Mouse (Mus musculus): ENCODE results near the gene Gngt2. TPM values are rescaled to one million over a fixed set of nuclear protein-coding genes. Genes with fewer than 3 reads are reported as not detected.

Gene Gngt2
- polyA plus RNA-seq, 1 experiment from 2014 or later: 10.1 TPM

GRCm38 (mm10) chr11:95833006-95833570, 3.9 kb upstream of the Gngt2 start:
- Histone ChIP-seq H3K4me1 (replicated peaks) (peaks cover 61% of the 10 kb centered on the region), H3K4me3 (replicated peaks) (no peak overlapping the region)
- WGBS: 18% methylated on average over 8 of the region's 8 CpGs

GRCm38 (mm10) chr11:95833631-95834142, 3.3 kb upstream of the Gngt2 start:
- ATAC-seq (ENCODE audit: insufficient number of reproducible peaks, insufficient read depth, low FRiP score, low TSS enrichment, low read depth): no peak
- H3K36me3 ChIP-seq: no peaks in the 10 kb centered on the region
- peaks cover 61% of the 10 kb centered on the region for H3K4me1 ChIP-seq (replicated peaks)
- H3K9ac ChIP-seq (replicated peaks): no peak overlapping the region
- H3K27me3 ChIP-seq: peaks cover 99% of the 10 kb centered on the region
- H3K9me3 ChIP-seq: no peaks in the 10 kb centered on the region
- no peak overlapping the region for H3K27ac ChIP-seq
- H3K4me3 ChIP-seq (replicated peaks): no peak overlapping the region
- H3K4me2 ChIP-seq: no peak overlapping the region; the same call in 1 of the 2 replicates
- 6% methylated on average over 18 of the region's 18 CpGs for WGBS

More at GRCm38 (mm10) chr11:95833006-95833570, 3.9 kb upstream of the Gngt2 start:
- H3K27ac ChIP-seq: no peak overlapping the region
- H3K36me3 ChIP-seq: no peaks in the 10 kb centered on the region
- no peak for ATAC-seq (ENCODE audit: insufficient number of reproducible peaks, insufficient read depth, low FRiP score, low TSS enrichment, low read depth)
- H3K27me3 ChIP-seq: peaks cover 99% of the 10 kb centered on the region
- H3K9ac ChIP-seq (replicated peaks): no peak overlapping the region
- no peaks in the 10 kb centered on the region for H3K9me3 ChIP-seq
- peak overlapping the region; percentile 11; the same call in 1 of the 2 replicates for H3K4me2 ChIP-seq

DNA sequence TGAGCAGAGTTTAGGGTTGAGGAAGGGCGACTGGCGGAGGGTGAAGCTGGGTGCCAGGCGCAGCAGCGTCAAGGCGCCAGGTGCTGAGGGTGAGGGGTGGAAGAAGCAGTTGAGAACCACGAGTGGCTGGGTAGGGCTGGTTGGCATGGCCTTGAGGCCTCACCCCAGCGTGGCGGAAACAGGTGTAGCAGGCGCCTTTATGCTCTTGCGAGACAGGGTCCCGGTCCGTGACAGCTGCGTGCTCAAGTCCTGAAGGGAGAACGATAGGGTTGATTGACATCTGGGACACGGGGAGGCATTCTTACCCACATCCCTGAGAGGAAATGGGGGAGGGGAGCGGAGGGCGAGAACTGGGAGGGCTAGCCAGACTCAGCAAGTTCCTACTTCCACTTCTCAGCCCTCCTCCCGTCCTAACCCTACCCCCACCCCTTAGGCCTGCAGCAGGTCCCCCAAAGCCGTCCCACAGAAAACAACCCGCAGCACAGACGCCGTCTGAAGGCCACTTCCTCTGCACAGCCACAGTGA, 2.8 kb upstream of the Gngt2 start:
- Histone ChIP-seq H3K4me2 (peak overlapping the region; percentile 35), H3K36me3 (no peaks in the 10 kb centered on the region), H3K9me3 (no peaks in the 10 kb centered on the region), H3K4me1 (replicated peaks) (peaks cover 61% of the 10 kb centered on the region), H3K27ac (no peak overlapping the region), H3K4me3 (replicated peaks) (0 out of 2 replicates have a peak overlapping the region, but pooled peaks have one; percentile 6), H3K9ac (replicated peaks) (no peak overlapping the region), H3K27me3 (peaks cover 94% of the 10 kb centered on the region)
- no peak for ATAC-seq (ENCODE audit: insufficient number of reproducible peaks, insufficient read depth, low FRiP score, low TSS enrichment, low read depth)
- WGBS: 3% methylated on average over 22 of the region's 22 CpGs

DNA sequence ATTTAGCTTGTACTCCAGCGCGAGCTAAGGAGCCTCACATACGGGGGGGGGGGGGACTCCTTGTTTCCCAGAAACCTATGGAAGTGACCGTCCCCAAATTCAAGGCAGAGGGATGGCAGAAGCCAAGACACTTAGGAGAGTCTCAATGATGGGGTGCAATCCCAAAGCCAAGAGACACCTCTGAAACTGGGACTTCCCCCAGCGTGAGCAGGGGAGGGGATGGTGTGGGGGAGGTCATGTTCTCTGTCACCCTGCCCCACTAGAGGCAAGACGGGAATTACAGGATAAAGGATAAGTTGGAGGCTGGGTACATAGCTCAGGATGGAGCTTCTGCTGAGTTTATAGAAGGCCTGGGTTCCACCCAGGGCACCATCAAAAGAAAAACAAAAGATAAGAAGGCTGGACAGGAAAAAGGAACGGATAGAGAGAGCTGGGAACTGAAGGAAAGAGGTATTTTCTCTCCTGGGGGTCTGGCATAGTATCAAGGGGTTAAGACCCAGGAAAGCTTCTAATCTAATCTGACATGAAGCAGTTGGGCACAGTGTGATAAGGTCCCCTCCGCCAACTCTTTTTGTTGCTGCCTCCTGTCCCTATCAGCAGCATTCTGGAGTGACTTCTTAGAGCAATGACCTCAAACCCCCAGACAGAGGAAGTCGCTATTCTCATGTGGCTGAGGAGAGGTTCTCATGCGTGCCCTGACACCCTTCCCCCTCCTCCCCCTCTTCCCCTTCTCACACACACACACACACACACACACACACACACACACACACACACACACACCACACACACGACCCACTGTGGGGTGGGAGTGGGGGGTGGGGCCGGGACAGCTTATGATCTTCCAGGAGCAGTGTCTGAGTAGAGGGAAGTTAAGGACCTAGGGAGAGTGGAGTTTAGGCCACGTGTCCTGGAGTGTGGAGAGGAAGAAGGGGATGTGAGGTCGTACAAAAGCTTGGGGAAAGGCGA, 2.0 kb upstream of the Gngt2 start:
- Histone ChIP-seq H3K9me3 (no peaks in the 10 kb centered on the region), H3K27me3 (peaks cover 89% of the 10 kb centered on the region), H3K27ac (no peak overlapping the region), H3K9ac (replicated peaks) (no peak overlapping the region), H3K4me3 (replicated peaks) (no peak overlapping the region), H3K36me3 (no peaks in the 10 kb centered on the region), H3K4me1 (replicated peaks) (peaks cover 61% of the 10 kb centered on the region), H3K4me2 (peak overlapping the region; percentile 35; the same call in 1 of the 2 replicates)
- ATAC-seq (ENCODE audit: insufficient number of reproducible peaks, insufficient read depth, low FRiP score, low TSS enrichment, low read depth): no peak
- 21% methylated on average over 15 of the region's 15 CpGs for WGBS

GRCm38 (mm10) chr11:95835832-95836231, 1.2 kb upstream of the Gngt2 start:
- Histone ChIP-seq H3K4me1 (replicated peaks) (peaks cover 53% of the 10 kb centered on the region), H3K4me3 (replicated peaks) (no peak overlapping the region), H3K27ac (no peak overlapping the region), H3K27me3 (peaks cover 86% of the 10 kb centered on the region), H3K36me3 (no peaks in the 10 kb centered on the region), H3K9me3 (no peaks in the 10 kb centered on the region), H3K4me2 (no peak overlapping the region), H3K9ac (replicated peaks) (no peak overlapping the region)
- ATAC-seq (ENCODE audit: insufficient number of reproducible peaks, insufficient read depth, low FRiP score, low TSS enrichment, low read depth): no peak
- 29% methylated on average over 6 of the region's 6 CpGs for WGBS

- no peak overlapping the region for H3K4me3 ChIP-seq (replicated peaks)
- 47% methylated on average over 6 of the region's 6 CpGs for WGBS
- H3K27ac ChIP-seq: no peak overlapping the region
- H3K27me3 ChIP-seq: peaks cover 86% of the 10 kb centered on the region
- H3K4me1 ChIP-seq (replicated peaks): peaks cover 47% of the 10 kb centered on the region
- H3K9me3 ChIP-seq: no peaks in the 10 kb centered on the region
- H3K36me3 ChIP-seq: no peaks in the 10 kb centered on the region
- no peak for ATAC-seq (ENCODE audit: insufficient number of reproducible peaks, insufficient read depth, low FRiP score, low TSS enrichment, low read depth)
- H3K4me2 ChIP-seq: no peak overlapping the region
- no peak overlapping the region for H3K9ac ChIP-seq (replicated peaks)
Measured at GRCm38 (mm10) chr11:95836433-95836832, 583 bp upstream of the Gngt2 start.

DNA sequence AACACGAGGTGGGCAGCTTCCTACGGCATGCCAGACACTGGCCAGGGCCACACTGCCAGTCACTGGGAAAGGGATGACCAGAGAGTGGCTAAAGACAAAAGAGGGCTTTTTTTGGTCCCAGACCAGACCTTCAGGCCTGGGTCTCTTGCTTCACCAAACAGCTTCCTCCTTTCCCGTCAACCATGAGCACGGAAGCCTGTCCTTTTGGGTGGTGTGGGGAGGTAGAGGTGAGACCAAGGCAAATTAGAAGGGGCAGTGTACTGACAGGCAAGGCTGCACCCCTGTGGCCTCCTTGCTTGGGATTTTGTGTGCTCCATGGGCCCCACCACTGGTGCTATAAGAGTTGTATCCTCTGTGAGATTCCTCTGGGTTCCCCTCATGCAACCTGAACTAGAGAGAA, 1.6 kb downstream of the Gngt2 start:
- H3K36me3 ChIP-seq: no peaks in the 10 kb centered on the region
- peaks cover 74% of the 10 kb centered on the region for H3K27me3 ChIP-seq
- H3K9me3 ChIP-seq: no peaks in the 10 kb centered on the region
- ATAC-seq (ENCODE audit: insufficient number of reproducible peaks, insufficient read depth, low FRiP score, low TSS enrichment, low read depth): no peak
- H3K4me3 ChIP-seq (replicated peaks): no peak overlapping the region
- H3K4me1 ChIP-seq (replicated peaks): peaks cover 50% of the 10 kb centered on the region
- no peak overlapping the region for H3K4me2 ChIP-seq
- 80% methylated on average over 4 of the region's 4 CpGs for WGBS
- H3K27ac ChIP-seq: no peak overlapping the region
- no peak overlapping the region for H3K9ac ChIP-seq (replicated peaks)

DNA sequence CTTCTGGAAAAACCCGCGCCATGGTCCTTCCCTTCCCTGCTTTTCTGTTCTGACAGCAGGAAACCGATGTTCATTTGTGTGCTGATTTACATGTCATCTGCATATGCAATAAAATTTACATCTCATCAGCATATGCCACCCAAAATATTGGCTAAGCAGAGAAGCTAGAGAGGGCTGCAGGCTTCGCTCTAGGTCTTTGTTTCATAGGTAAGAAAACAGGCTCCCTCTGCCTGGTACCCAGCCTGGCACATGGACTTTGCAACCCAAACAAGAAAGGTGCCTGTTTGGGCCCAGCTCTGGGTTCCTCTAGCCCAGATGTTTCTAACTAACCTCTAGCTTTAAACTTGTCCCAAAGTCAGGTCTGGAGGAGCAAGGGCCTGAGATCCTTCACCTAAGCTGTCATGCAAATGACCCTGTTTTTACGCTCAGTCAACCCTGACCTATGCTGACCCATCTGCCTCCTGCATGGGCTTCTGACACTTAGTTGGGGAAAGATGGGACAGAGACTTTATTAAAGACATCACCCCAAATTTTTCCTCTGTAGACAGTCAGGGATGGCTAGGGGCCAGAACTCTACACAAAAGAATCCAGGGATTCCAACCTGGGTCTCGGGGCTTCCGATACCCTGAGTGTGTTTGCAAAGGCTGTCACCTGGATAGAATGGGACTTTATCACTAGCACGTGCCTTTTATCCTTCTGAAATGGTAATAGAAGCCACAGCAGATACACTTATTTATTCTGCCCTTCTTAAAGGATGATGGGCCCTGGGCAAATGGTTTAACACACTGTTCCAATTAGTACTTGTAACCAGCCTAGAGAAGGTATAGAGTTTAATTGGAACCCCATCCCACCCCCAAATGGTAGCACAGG, 2.2 kb downstream of the Gngt2 start:
- H3K4me3 ChIP-seq (replicated peaks): no peak overlapping the region
- no peaks in the 10 kb centered on the region for H3K9me3 ChIP-seq
- no peak overlapping the region for H3K27ac ChIP-seq
- peaks cover 68% of the 10 kb centered on the region for H3K27me3 ChIP-seq
- H3K9ac ChIP-seq (replicated peaks): no peak overlapping the region
- H3K4me1 ChIP-seq (replicated peaks): peaks cover 44% of the 10 kb centered on the region
- ATAC-seq (ENCODE audit: insufficient number of reproducible peaks, insufficient read depth, low FRiP score, low TSS enrichment, low read depth): no peak
- H3K36me3 ChIP-seq: no peaks in the 10 kb centered on the region
- no peak overlapping the region for H3K4me2 ChIP-seq
- 67% methylated on average over 8 of the region's 8 CpGs for WGBS

GRCm38 (mm10) chr11:95840694-95841497, 3.9 kb downstream of the Gngt2 start:
- H3K27ac ChIP-seq: no peak overlapping the region
- H3K4me2 ChIP-seq: peak overlapping the region; percentile 44; the same call in 1 of the 2 replicates
- peaks cover 28% of the 10 kb centered on the region for H3K4me1 ChIP-seq (replicated peaks)
- H3K27me3 ChIP-seq: peaks cover 52% of the 10 kb centered on the region
- WGBS: 76% methylated on average over 5 of the region's 5 CpGs
- no peak overlapping the region for H3K4me3 ChIP-seq (replicated peaks)
- ATAC-seq (ENCODE audit: insufficient number of reproducible peaks, insufficient read depth, low FRiP score, low TSS enrichment, low read depth): no peak
- no peaks in the 10 kb centered on the region for H3K9me3 ChIP-seq
- H3K9ac ChIP-seq (replicated peaks): no peak overlapping the region
- no peaks in the 10 kb centered on the region for H3K36me3 ChIP-seq

- Histone ChIP-seq H3K27me3 (peaks cover 46% of the 10 kb centered on the region), H3K9ac (replicated peaks) (0 out of 2 replicates have a peak overlapping the region, but pooled peaks have one; percentile 4)
- 65% methylated on average over 10 of the region's 10 CpGs for WGBS
Measured at GRCm38 (mm10) chr11:95841498-95841830, 4.4 kb downstream of the Gngt2 start.

More at GRCm38 (mm10) chr11:95841498-95841830, 4.4 kb downstream of the Gngt2 start:
- H3K9me3 ChIP-seq: no peaks in the 10 kb centered on the region
- H3K4me2 ChIP-seq: peak overlapping the region; percentile 44
- ATAC-seq (ENCODE audit: insufficient number of reproducible peaks, insufficient read depth, low FRiP score, low TSS enrichment, low read depth): no peak
- H3K27ac ChIP-seq: 0 out of 2 replicates have a peak overlapping the region, but pooled peaks have one; percentile 1
- peak overlapping the region; percentile 17; the same call in 1 of the 2 replicates for H3K4me3 ChIP-seq (replicated peaks)
- H3K36me3 ChIP-seq: no peaks in the 10 kb centered on the region
- H3K4me1 ChIP-seq (replicated peaks): peaks cover 23% of the 10 kb centered on the region

All from limb, embryonic 12.5 days (tissue).